Mouse (Mus musculus) lung, adult 18-20 months (tissue): ENCODE data around the gene Borcs5.
A peak's percentile ranks its signal among the peaks of the same experiment; 100 is the strongest.

Experiments used
- DNase-seq, 2 experiments: peaks; one replicate each; pipeline ENCODE4 v3.0.0; 2022; ENCODE audit warnings: mixed read lengths in 2 of 2

The Borcs5 gene

DNA sequence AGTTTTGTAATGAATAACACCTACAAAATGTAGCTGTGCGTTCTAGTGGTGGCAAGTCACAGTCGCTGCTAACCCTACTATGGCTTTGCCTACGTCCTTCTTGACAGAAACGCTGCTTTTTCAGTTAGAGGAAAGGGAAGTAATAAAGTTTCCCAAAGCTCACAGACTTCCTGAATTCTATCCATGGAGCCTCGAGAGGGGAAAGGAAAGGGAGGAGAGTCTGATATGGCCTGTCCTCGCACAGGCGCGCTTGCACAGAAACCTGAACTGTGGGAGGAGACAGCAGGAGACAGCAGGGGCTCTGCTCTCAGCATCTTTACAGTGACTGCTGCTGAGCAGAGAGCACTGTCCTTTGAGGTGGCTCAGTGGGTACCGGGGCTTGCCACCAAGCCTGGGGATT lies 8.9 kb upstream of the Borcs5 start:
- no peak for DNase-seq

DNA sequence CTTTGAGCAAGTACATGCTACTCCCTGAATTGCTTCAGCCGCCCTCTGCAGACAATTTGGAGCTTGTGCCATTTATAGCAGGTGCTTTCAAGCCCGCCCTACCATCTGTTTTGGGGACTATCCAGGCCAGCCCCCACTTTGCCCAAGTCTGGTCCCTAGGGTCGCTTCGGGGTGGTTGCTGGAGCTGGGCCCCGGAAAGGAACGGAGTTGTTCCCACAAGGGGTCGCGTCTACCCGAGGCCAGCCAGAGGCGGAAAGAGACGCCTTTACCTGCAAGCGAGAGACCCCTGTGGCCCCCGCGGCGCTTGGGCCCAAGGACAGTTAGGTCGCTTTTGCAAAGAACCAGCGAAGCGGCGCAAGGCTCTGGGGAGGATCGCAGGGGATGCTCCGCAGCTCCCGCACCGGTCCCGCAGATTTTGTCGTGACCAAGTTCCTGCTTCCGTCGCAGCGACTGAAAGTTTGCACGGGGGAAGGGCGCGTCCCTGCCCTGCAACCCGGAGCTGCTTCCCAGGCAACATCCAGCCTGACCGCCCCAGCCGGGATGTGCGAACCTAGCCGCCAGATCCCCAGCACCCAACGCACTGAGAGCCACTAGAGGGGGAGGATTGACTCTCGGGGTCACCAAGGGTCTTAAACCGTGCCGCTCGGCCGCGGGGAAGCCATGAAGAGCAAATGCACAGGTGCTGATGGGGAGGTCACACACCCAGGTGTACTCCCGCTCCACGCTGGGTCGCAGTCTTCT lies 7.2 kb upstream of the Borcs5 start, which contains the start of gene Mansc1:
Gene Mansc1, minus strand, starts transcription at position 542 of the 741 bp plus-strand sequence.
- peak; percentile 53 to 68 for DNase-seq

DNA sequence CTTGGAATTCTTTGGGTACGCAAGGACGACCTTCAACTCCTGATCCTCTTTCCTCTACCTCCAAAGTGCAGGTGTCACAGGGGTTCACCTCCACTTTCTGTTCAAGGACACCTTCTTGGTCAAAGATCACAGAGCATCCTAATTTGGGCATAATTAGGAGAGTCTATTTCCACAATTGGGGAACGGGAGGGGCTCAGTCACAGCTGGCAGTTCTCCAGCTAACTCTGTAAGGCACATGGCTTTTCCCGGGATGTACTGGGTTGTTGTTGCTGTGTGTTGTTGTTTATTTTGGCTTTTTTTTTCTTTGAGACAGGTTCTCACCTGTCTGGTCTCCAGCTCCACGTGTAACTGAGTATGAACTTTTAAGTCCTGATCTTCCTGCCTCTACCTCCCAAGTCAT lies 6.6 kb upstream of the Borcs5 start:
- DNase-seq, result no peak

DNA sequence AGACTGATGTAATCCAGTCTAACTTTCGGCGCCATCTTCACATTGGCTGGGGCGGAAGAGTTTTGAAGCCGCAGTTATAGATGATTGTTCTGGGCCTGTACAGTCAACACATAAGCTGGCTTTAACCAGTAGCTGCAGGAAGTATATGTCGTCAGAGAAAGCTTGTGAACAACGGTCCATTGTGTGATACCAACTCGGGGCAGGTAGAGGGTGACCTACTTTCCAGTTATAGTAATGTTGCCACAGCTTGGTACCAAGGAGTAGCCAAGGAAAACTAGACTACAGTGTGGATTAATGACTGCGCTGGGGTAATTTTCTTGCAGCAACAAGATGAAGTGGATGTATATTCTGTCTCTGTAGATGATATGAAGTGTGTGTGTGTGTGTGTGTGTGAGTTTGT lies 5.8 kb upstream of the Borcs5 start:
- no peak for DNase-seq

DNA sequence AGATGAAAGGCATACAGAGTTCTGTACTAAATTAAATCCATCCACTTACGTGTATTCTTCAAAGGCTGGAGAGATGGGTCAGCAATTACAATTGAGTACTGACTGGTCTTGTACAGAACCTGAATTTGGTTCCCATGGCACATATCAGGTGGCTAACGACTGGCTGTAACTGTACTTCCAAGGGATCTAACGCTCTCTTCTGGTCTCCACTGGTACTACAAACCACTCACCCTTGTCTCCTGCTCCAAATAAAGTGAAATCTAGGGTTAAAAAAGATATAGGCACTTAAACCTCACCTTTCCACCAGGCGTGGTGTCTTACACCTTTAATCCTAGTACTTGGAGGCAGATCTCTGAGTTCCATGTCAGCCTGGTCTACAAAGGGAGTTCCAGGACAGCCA lies 2.8 kb upstream of the Borcs5 start:
- no peak for DNase-seq

DNA sequence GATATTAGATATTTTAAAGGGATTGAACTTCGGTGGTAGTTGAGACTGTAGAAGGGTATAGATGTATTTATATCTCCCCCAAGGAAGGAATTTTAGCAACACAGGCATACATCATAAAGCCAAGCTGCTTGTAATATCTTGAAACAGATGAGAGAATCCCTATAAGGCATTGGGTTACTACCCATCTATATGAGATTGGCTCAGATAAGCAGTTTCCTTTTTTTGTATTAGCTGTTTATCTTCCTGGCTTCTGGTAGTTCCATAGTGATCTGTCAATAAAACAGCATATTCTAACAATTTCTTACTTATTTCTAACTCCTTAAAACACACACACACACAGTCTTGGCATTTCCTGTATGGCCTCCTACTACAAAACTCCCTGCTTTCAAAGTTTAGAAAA lies 590 bp downstream of the Borcs5 start:
- no peak for DNase-seq

DNA sequence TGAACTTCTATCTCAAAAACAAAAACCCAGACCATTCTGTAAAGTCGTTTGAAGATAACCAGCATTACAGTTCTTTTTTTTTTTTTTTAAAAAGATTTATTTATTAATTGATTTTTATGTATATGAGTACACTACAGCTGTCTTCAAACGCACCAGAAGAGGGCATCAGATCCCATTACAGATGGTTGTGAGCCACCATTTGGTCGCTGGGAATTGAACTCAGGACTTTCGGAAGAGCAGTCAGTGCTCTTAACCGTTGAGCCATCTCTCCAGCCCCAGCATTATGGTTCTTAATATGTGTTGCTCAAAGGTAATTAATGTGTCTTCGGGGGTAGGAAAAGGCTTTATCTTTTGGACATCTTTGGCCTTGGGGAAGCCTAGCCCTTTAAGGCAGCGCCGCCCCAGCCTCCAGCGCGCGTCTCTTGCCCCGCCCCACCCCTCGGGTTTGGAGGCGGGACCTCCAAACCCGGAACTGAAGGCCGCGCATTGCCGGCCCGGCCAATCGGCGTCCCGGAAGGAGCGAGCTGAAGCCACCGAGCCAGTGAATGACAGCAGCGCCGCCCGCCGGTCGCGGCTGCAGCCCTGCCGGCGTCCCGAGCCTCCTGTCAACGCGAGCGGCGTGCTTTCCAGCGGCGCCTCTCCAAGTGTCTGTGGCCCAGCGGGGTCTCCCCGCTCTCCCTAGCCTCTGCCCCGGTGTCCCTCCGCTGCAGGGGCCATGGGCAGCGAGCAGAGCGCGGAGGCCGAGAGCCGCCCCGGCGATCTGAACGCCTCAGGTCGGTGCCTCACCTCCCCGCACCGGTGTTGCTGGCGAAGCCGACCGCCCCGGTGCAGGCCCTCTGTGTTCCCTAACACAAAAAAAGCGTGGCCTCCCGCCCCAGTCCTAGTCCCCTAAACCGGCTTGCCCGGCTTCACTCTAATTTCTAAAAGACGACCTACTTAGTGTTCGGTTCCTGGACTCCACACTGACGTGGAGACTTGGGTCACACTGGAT lies 1.5 kb downstream of the Borcs5 start:
- DNase-seq, result peak; percentile 92 to 95

DNA sequence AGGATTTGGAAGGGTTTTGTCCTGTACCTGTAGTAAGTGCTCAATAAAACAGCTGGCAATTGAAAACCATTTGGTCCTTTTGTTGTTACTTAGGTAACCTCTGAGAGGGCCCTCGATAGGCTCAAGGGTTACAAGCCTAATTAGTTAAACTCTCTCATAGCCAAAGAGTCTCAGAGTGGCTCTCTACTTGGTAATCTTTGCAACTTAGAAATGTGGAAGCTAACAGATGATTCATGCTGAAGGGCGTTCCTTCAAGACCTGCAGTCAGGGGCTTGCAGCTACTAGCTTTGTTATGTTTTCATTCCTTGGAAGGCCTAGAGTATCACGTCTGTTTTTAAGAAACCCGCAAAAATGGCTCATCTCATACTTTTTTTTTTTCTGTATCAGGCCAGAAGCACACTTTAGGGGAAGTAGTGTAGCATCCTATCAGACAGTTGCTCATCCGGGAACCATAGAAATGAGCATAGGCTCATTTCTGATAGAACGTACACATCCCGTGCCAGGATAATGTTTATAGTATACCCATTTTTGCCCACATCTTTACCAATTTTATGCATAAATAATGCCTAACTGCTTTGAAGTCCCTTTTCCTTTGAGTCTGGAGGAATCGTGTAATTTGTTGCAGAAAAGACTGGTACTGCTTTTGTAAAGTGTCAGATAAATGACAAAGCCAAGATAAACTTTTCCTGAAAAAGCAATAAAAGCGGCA lies 2.6 kb downstream of the Borcs5 start:
- peak in 1 of 2 experiments; percentile 55 for DNase-seq

DNA sequence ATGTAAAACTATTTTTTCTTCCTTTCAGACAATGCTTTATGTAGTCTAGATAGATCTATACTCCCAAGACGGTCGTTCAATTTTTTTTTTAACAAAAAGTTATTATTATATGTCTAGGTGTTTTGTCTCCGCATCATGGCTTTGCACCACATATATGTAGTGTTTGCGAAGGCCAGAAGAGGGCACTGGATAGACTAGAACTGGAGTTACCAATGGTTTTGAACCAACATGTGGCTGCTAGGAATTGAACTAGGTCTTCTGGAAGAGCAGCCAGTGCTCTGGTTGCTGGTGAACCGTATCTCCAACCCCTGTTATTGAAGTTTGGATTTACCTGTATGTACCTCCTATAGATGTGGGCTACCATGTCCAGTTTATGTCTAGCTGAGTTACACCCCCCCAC lies 4.0 kb downstream of the Borcs5 start:
- DNase-seq, result no peak

DNA sequence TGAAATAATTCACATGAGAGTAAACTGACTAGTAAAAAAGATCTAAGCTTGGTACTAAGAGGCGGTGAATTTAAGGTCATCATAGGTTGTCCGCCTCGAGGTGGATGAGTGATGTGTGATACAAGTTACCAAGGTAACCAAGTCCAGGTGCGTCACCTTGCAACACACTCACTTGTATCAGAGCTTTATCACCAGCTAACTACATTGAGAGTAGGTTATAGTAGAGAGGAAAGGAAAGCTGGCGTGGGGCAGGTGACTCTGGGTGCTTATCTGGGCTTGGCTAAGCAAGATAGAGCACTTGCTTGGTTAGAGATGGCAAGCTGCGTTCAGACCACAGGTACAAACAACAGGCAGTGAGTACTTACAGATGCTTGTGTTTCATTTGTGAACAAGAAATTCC lies 7.5 kb downstream of the Borcs5 start:
- no peak for DNase-seq

DNA sequence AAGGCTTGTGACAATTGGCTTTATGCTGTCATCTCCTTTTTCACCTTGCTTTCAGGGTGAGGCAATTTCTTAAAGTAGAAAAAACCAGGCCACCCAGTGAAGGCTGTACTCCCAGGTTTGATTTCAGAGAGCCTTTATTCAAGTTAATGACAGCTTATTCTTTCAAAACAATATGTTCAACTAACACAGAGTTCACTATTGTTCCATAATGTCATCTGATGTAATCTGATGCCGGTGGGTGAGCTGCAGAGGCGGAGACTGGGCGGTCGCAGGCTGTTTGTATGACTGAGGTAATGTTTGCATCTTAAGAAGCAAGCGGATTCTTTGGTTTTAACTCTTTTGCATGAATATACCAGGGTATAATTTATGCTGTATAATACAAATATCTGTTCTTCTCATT lies 8.3 kb downstream of the Borcs5 start:
- peak in 1 of 2 experiments; percentile 33 for DNase-seq

DNA sequence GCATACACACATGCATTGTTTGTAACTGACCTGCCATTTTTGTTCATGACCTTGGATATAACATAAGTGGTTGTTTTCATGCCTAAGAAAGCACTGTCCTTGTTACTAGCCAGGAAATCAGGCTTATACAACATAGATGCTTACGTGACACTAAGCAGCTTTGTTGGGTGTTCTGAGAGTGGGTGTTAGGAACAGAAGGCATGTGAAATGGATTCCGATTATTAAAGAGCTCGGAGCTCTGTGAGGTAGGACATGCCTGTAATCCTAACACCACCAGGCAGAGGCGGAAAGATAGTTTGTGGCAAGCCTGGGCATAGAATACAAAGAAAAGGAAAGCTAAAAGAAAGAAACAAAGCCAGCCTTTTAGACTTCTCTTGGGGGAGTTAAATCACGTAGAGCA lies 9.0 kb downstream of the Borcs5 start:
- no peak for DNase-seq

DNA sequence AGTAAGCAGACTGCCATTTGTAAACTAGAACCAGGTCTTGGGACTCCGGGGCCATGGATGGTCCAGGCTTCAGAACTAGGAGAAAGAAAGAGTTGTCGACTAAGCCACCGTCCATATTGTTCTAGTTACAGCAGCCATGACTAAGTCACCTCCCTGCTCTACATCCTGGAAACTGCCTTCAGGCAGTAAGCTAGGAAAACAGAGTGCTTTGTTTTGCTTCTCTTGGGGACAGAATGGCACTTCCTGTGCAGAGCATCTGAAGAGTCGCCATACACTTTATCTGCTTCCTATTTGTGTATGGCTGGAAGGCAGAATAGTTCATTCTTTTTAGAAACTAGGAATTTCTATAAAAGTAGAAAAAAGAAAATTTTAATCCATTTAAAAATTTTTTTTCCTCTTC lies 17.2 kb downstream of the Borcs5 start:
- no peak for DNase-seq

DNA sequence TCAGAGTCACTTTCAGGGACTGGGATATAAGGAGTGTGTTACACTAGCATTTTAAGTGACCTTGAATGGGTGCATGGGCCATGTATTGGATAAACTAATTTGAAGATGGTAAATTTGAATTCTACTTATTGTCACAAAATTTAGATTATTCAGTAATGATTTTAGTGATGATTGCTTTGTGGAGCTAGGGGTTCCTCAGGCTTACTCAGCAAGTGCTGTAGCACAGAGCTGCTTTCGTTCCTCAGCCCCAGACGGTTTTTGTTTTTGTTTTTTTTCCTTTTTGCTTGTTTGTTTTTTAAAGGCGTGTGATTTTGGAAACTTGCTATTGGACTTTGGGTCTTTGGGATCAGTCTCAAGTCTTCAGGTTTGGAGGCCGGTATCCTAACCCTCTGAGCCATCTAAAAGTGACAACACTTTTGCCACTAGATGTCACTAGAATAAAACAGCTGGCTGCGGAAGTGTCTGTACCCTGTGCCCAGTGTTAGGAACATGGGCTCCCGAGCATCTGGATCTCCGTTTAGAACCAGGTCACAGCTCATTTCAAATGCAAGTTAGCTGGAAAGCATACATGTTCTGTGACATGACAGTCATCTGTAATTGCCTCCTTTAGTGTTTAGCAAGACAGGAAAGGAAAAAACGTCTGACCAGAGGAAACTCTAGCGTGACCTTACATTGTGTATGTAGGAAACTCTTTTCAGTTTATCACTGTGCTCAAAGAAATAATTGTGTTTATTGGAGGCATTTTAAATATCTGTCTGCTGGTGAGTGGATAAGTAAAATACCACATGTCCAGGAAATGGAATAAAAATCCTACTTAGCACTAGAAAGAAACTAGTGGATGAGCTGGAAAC lies 20.0 kb downstream of the Borcs5 start:
- DNase-seq, result peak; percentile 40 to 70

DNA sequence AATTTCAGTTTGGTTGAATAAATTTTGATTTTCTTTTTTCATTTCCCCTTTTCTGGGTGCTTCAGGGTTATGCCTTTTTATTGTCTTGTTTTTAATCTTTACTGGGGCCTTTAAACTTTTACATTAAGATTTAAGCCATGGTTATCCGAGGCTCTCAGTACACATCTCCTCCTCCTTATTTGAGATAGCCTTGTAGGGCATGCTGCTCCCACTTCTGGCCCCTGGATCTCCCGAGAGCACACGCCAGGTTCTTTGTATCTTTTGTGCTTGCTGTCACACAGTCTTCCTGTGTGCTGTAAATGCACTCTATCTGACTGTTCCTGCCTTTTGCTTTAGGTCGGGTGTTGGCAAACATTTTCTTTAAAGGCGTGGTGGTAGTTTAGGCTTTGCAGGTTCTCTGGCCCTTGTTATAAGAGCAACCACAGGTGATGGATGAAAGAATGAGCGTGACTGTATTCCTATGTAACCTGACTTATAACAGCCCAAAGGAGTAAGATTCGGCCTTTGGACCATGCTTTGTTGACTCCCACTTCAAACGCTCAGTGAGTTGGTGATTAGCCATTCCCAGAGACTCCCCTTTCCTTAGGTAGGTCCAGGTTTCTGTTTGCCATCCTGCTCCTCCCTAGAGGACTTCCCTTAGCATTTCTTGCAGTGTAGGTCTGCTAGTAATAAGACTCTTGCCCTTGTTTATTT lies 21.6 kb downstream of the Borcs5 start:
- no peak for DNase-seq

DNA sequence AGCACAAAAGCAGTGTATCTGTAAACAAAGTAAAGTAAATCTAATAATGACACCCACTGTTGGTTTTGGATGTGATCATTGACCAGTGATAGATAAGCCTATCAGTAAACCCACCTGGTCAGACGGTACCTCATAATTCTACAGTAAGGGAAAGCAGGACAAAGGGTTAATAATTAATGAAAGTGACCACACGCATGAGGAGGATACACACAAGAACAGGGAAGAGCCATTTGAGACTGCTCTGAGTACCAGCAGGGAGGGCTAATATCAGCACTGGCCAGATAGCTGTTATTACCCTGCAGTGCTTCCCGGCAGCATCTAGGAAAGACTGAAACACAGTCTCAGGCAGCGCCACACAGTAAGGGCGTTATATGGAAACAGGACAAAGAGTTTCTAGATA lies 25.3 kb downstream of the Borcs5 start:
- DNase-seq, result no peak

DNA sequence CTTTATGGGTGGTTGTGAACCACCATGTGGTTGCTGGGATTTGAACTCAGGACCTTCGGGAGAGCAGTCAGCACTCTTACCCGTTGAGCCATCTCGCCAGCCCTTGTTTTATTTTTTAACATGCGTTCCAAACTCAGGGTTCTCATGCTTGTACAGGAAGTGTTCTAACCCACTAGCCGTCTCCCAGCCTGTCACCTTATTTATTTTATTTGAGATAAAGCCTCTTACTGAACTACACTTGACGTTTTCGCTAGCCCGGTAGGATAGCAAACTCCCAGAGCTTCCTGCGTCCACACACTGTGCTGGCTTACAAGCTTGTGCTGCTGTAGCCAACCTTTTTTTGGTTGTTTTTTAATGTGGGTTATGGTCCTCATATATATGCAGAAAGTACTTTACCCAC lies 26.5 kb downstream of the Borcs5 start:
- DNase-seq, result peak in 1 of 2 experiments; percentile 35

DNA sequence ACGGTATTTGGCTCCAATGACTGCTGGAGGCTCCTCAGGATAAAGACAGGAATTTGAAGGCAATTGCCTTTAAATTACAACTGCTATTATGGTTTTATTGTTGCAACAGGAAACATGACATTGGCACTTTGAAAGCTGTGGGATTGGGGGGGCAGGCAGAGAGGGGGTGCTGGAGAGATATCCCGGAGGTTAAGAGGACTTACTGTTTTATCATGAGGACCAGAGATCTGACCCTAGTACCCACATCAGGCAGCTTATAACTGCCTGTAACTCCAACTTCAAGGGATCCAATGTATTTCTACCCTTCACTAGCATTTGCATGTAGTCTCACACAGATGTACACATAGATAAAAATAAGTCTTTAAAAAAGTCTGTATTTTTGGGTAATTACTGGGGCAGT lies 29.2 kb downstream of the Borcs5 start:
- DNase-seq, result no peak

DNA sequence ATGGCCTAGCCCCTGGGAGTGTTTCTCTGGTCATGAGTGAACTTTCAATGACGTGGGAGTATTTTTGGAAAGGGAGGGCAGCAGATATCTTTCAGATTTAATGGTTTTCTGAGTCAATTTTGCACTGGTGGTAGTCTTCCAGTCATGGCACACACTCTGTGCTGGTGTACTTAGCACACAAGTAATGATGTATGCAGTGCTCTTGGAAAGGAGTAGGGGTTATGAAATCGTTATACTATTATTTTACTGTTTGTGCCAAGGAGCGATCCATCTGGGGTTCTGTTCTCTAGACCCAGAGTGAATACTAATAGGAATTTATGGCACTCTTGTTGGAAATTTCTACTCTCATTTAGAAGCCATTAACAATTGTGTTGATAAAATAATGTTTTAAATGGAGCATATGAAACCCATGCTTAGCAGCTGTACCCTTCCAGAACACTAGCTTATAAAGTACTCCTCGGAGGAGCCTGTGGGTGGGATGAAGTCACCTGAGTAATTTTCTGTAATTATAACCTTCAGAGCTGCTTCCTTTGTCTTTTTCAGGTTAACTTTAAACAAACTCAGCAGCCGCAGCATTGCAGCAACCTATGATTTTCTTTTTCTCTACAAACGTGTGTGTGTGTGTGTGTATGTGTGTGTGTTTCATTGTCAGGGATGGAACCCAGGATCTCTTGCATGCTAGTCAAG lies 30.0 kb downstream of the Borcs5 start:
- peak in 1 of 2 experiments; percentile 7 for DNase-seq

DNA sequence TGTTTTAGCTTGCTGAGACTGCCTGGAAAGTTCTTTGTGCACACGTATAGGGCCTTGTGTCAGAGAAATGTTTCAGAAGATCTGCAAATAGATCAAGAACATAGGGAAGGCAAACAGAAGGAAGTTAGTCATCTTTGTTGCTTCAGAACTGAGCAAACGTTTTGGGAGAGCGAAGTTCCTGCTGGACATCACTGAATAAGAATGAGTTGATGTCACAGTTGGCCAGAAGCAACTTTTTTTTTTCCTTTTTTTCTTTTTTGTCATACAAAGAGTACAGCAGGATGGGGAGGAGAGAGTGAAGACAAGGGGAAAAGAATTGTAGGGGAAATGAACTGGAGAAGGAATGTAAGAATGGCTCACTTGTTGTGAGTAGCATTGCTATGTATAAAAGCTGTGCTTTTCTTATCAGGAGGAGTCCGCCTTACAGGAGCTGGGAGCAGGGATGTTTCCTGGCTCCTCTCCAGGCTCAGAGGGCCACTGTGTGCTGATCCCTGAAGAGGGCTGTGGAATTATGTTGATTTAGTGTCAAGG lies 31.6 kb downstream of the Borcs5 start:
- peak; percentile 14 to 42 for DNase-seq

DNA sequence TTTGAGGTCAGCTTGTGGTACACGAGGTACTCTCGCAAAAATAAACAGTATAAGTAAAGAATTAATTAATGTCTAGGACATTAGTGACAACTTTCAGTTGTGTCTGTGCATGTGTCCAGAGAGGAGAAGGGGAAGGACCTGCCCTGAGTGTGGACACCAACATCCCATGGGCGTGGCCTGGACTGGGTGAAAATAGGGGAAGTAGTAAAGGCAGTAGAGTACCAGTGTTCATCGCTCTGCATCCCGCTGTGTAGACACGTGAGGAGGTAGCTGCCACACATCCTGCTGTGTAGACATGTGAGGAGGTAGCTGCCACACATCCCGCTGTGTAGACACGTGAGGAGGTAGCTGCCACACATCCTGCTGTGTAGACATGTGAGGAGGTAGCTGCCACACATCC lies 34.4 kb downstream of the Borcs5 start:
- DNase-seq, result peak; percentile 28 to 43
